Mouse (Mus musculus) liver, embryonic 14.5 days (tissue): Measurements from ENCODE around the gene Btg1.

Experiments used
- CTCF ChIP-seq: IDR thresholded peaks from 2 replicates; pipeline ENCODE4 v1.5.1; 2016; ENCODE audit warnings: antibody characterized with exemption, low read depth, control low read depth
- EP300 ChIP-seq: IDR thresholded peaks from 2 replicates; pipeline ENCODE4 v1.6.1; 2016; ENCODE audit warnings: antibody characterized with exemption, low read depth

DNA sequence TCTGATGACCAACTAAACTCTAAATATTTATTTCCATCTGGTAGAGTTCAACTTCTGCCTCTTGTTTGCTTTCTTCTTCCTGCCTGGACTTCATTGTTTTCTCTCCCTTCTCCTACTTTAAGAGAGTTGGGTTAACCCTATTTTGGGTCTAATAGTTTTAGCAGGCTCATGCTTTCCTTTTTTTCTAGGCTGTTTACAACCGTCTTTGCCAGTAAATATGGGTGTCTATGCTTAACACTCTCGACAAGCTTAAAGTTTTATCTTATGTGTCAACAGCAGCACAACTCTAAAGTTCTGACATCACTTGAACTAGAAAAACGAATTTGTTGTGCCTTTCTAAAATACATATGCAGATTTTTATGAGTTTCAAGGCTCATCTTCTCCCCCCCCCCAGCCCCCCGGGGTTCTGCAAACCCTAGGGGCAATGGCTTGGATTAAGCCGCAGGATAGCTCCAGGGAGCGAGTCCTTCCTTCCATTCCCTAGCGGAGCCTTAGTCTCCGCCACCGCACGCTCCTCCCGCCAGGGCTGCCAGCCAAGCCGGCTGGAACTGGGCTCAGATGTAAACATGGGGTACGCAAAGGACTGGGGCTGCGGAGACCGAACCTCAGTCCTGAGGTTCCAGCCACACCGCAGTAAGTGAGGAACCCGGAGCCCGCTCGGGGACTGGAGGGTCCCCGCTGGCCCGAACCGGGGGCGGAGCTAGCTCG lies 651 bp upstream of the Btg1 start:
- no peak for TF ChIP-seq CTCF
- no peak for TF ChIP-seq EP300
